Mouse (Mus musculus) layer of hippocampus, adult 18-20 months (tissue): ENCODE data around the gene Naxd. TPM values are rescaled to one million over a fixed set of nuclear protein-coding genes. Genes with fewer than 3 reads are reported as not detected.
"Not testable (repeated sequence)": the region's sequence is repeated elsewhere in the genome, so short reads cannot be mapped to it uniquely, and the experiment has no call there.

Experiments used
- DNase-seq, 2 experiments: peaks; one replicate each; pipeline ENCODE4 v3.0.0; 2022; ENCODE audit warnings: low spot score in 2 of 2
- total RNA-seq, 2 experiments: library from RNA; stranded (reverse); gene quantifications; 2 replicates each; pipeline ENCODE4 v1.2.3; 2021

Gene Naxd
- total RNA-seq, 2 experiments from 2014 or later = 56.0 to 59.7 TPM

GRCm38 (mm10) chr8:11471309-11471708 lies 26.0 kb upstream of the Naxd start:
- DNase-seq = no peak

DNA sequence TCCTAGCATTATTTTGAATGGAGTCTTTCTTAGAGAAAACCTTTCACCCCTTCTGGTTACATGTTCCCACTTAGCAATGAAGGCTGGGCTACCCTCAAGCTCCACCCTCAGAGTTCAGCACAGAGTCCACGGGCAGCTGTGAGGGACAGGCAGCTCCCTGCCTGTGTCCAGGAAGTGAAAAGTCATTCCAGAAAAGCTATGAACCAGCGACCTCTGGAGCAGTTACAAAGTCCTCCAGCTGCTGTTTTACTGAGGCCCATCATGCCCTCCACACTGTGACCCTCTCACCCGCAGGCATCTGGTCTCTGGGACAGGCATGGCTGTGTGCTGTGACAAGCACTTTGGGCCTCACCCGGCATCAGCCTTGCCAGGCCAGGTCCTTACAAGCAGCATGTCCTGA lies 24.2 kb upstream of the Naxd start:
- no peak for DNase-seq

DNA sequence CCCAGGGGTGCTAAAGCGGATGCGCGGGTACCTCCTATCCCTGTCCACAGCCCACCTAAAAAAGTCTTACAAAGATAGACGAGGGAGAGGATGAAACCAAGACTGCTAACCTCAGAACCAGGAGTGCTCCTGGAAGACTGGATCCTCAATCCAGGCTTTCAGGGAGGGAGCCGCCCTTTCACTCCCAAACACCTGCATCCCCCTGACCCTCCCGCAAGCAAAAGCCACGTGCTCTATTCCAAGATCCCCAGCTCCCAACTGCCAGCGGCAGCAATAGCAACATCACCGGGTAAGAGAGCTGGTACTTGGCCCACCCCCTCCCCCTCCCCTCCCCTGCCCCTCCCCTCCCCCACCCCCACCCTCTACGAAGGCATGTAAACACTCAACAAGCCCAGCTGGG lies 21.9 kb upstream of the Naxd start:
- no peak for DNase-seq

DNA sequence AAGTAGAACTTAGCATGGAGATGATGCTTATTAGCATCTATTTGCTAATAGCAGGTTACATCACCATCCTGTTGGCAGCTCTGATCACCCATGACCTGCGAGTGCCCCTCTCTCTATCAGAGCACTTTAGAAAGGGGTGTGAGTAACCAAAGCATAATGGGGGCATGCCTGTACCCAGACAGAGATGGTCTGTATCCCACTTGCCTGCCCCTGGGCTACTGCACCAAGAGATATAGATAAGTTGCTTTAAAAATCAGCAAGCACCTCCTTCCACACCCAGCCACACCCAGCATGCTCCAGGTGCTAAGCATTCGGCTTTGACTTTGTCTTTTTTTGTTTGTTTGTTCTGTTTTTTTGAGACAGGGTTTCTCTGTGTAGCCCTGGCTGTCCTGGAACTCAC lies 21.4 kb upstream of the Naxd start:
- DNase-seq = no peak

- DNase-seq = peak in 1 of 2 experiments; percentile 11
Measured at GRCm38 (mm10) chr8:11476338-11477177, 20.7 kb upstream of the Naxd start.

DNA sequence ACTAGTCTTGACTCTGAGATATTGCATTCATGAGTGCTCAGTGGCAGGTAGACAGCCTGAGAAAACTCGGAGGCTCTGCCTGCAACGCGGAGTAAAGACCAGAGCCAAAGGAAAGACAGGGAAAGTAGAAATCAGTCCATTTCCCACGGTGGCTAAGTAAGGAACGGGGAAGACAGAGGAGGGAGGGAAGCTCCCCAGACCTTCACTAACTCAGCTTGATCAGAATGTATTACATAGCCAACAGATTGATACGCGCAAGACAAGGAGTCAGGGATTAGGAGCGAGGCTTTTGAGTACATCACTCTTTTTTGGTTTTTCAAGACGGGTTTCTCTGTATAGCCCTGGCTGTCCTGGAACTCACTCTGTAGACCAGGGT lies 20.1 kb upstream of the Naxd start:
- no peak for DNase-seq

DNA sequence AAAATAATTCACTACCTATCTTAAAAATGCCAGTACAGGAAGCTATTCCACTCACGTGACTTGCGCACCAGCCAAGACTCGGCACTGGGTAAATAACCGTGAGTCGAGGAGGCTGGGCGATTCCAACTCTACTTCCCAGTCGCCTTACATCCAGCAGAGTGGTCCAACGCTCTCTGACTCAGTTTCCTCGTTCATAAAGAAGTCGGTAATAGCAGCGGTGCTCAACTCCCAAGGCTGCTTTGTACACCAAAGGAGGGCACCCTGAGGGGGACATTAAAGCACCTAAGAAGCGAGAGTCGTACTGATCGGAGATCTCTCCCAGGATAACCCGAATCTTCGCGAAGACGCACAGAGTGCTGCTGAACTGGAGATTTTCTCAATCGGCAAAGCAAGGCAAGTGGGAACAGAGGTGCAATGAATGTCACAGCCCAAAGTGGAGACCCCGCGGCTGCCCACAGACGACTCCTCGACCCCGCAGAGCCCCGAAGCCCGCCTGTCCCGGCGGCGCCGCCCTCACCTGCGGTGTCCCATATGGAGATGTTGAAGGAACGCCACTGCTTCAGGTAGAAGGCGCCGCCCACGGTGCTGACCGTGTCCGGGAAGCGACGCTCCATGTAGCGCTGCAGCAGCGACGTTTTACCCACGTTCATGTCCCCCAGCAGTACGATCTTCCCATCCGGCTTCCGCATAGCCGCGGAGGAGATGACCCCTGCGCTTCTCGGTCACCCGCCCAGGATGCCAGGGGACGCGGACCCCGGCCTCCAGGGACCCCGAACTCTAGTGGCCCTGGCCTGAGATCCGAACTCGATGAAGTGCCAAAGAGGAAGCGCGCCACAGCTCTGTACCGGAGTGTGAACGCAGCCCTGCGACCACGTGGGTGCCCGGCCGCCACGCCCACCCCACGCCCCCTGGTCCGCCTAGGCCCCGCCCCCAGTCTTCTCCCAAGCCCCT lies 19.2 kb upstream of the Naxd start, which contains the start of gene Rab20:
Gene Rab20 (minus strand): TSS at position 900 of the 951 bp plus-strand sequence.
- DNase-seq = peak in 1 of 2 experiments; percentile 24

DNA sequence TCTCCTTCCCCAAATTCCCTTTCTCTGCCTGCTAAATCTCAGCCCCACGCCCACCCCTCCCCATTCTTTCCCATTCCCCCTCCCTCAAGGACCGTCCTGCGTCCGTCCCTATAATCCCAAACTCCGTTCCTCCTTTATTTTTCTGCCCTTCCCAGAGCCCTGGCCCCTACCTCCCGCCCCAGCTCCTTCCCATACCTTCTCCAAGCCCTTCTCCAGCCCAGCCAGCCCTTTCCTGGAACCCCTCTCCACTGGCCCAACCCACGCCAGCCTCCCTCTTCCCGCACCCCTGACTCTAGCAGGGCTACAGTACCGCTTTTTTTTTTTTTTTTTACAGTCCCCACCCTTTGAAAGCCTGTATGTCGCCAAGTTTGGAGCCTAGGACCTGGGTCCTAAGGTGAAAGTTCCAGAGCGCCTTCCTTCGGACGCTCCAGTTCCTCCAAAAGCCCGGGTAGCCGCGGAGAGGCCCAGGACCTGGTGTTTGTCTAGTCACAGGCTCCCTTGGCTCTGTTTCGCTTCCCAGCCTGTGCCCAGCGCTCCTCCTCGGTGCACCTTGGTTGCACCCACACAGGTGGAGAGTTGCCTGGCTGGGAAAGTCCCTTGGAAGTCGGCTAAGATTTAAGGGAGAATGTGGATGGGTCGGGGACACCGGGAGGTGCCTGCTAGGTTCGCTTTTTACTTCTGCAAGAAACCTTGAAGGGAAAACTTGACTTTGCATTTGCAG lies 18.3 kb upstream of the Naxd start:
- no peak for DNase-seq

DNA sequence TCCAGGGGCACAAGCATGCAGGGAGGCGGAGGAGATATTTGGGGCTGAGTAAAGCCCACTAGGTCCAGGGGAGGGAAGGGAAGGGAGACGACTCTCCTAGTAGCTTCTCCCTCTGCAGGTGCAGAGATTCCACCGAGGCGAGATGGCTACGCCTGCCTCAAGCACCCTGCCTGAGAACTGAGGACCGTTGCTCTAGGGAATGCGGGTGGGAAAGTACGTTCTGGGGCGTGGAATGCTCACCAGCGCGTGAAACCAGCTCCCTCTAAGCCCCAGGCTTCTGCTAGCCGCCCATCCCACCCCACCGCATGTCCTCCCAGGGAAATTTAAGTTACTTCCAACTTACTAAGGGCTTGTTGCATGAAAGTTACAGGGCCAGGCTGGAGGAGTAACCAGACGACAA lies 17.7 kb upstream of the Naxd start:
- no peak for DNase-seq

GRCm38 (mm10) chr8:11481876-11482275 lies 15.4 kb upstream of the Naxd start:
- DNase-seq = no peak

GRCm38 (mm10) chr8:11482537-11482936 lies 14.8 kb upstream of the Naxd start:
- no peak for DNase-seq

GRCm38 (mm10) chr8:11486142-11486541 lies 11.2 kb upstream of the Naxd start:
- peak; percentile 39 to 74 for DNase-seq

- no peak for DNase-seq
Measured at GRCm38 (mm10) chr8:11487229-11487628, 10.1 kb upstream of the Naxd start.

GRCm38 (mm10) chr8:11492340-11492739 lies 5.0 kb upstream of the Naxd start:
- not testable (repeated sequence) for DNase-seq

DNA sequence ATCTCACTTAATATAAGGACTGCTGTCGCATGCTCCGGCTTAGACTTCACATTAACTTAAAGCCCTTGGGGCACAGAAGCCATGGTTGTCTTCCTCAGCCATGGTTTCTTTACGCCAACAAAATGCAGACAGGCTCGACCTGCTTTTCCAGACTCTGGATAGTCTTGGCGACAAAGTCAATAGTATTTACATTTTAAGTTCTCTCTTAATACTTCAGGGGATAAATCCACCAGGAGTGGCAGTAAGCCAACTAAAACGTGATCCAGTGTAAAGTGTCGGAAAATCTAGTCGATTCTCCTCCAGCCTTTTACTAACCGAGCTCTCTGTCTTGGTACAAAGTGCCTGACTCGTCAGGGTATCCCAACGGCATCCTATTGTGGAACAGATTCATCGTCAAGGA lies 975 bp downstream of the Naxd start:
- no peak for DNase-seq

- no peak for DNase-seq
Measured at GRCm38 (mm10) chr8:11498786-11499485, 1.6 kb downstream of the Naxd start.

DNA sequence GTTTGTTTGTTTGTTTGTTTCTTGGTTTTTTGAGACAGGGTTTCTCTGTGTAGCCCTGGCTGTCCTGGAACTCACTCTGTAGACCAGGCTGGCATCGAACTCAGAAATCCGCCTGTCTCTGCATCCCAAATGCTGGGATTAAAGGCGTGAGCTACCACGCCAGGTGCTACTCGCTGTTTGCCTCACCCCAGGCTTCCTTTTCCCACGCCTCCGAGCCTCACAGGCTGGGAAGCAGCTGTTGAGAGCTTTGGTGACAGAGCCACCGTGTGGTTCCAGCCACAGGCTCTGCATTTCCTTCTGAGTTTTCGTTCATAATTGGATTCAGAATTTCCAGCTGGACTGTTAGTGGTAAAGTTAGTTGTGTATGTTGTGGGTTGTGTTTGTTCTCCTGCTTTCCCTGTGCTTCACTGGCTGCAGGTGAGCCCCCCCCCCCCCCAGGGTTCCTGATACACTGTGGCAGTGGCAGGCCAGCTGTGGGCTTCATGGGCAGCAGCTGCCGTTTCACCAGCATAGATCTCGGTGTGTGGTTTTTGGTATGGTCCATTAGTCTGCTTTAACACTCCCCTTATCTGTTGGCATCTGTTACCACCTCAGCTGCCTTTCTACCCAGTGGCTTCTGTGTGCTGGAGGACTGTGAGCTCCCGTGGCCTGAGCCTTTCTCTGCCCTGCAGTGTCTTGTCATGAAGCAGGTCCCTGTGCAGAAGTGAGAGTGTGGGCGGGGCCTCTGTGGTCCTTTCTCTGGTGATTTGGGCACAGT lies 6.3 kb downstream of the Naxd start:
- no peak for DNase-seq

DNA sequence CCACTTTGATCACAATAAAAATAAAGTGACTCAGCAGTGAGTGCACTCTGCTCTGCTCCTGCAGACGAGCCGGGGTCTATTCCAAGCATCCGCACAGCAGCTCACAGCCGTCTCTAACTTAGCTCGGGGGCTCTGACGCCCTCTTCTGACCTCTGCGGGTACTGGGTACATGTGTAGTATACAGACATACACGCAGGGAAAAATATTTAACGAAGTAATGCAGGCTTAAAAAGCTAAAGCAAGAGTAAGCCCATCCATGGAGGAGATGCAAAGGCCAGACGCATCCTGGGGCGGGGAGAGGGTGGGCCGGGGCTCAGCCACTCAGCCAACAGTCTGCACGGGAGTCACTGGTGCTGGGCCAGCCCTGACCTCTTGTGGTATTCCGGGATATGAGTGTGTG lies 8.8 kb downstream of the Naxd start:
- DNase-seq = no peak

GRCm38 (mm10) chr8:11506802-11507201 lies 9.5 kb downstream of the Naxd start:
- peak in 1 of 2 experiments; percentile 71 for DNase-seq

GRCm38 (mm10) chr8:11508880-11509279 lies 11.6 kb downstream of the Naxd start:
- no peak for DNase-seq
